Mouse (Mus musculus): ENCODE data around the gene Zbtb7b.
"Not testable (repeated sequence)": the region's sequence is repeated elsewhere in the genome, so short reads cannot be mapped to it uniquely, and the experiment has no call there.

Gene Zbtb7b

DNA sequence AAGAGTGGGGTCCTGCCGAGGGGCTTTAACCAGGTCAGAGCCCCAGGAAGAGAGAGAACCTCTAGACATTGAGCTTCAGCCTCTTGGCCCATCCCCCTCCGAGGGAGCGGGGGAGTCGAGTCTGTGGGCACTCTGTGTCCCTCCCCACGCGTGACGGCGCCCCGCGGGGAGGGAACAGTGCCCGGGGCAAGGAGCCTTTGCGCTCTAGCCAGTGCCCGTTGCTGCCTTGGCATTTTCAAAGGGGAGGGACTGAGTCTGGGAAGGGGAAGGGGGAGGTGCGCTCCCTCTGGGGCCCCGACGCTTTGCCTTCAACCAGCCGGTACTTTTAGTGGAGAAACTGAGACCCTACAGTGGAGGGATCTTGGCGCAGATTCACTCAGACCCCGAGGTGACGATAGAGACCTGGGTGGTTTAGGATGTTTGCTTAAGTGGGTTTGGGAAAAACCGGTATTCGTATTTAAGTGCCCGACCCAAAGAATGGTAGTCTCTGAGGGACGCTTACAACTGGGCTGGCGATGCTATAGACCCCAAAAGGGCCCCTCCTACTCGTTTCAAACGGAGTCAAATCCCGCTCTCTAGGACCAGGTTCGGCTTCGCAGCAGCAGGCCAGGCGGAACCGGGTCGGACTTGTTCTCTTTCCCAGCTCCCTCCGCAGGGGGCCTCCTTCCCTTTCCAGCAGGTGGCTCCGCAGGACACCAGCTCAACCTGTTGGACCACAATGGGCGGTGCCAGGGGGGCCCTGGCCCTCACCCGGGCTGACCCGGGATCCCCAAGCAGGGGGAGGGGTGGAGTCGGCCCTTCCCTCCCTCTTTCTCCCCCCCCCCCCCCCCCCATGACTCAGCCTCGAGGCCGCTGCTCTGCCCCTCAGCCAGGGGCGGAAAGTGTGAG lies at the start of gene Zbtb7b:
Gene Zbtb7b, minus strand, starts transcription at position 771 of the 888 bp plus-strand sequence.
- peak; percentile 82 to 83 for DNase-seq (ENCODE audit: low spot score in 2 of 2)

DNA sequence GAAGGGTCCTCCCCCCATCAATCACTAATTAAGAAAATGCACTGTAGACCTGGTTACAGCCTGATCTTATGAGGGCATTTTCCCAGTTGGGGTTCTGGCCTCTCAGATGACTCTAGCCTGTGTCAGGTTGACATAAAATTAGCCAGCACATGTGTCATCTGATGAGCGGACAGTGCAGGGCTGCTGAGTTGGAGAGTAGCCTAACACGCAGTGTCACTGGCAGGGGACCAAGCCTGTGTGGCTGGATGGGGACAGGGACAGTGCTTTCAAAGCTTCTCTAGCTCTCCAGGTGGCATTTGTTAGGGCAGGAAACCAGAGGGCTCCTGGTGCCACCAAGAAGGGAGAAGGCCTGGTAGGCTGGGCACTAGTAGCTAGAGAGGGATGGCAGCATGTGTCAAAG lies 46.1 kb upstream of the Zbtb7b start:
- DNase-seq (ENCODE audit: low spot score in 2 of 2), result no peak

DNA sequence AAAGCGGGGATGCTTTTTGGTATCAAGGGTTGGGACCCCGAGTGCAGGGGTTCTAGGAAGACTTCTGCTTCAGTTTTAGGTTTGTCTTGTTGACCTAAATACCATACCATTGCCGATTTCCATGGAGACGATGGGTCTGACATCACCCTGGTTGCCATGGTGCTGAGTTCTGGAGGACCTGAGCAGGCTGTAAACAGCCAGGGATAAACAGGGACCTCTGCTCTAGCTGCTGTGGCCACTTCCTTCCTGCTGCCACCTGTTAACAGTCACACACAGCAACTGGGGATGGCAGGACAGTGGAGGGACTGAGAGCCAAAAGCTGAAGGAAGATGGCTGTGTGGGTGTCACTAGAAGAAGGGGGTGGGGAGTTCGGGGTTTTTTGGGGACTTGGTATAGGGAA lies 42.7 kb upstream of the Zbtb7b start:
- no peak for DNase-seq (ENCODE audit: low spot score in 2 of 2)

GRCm38 (mm10) chr3:89436176-89437113 lies 41.9 kb upstream of the Zbtb7b start, which contains the start of gene Pbxip1:
TSS of gene Pbxip1 (plus strand) at chr3:89436706.
- peak; percentile 50 to 66 for DNase-seq (ENCODE audit: low spot score in 2 of 2)

- DNase-seq (ENCODE audit: low spot score in 2 of 2), result no peak
These were observed 40.5 kb upstream of the Zbtb7b start for GRCm38 (mm10) chr3:89435041-89435440.

DNA sequence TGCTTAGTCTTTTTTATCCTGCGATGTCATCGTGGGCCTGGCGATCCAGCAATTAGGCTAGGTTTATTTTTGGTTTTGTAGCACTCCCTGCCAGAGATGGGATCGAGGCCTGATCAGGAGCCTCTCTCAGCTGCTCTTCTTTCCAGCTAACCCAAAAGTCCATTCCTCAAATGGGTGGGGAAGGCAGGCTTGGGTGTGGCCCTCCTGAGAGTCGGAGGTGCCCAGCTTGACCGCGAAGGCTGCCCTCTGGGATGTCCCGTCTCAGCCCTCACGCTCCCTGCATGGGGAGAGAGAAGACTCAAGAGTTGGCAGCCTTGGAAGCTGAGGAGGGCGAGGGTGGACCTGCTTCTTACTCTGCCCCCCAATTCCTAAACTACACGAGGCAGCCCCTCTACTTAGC lies 40.0 kb upstream of the Zbtb7b start:
- no peak for DNase-seq (ENCODE audit: low spot score in 2 of 2)

- no peak for DNase-seq (ENCODE audit: low spot score in 2 of 2)
These were observed 38.0 kb upstream of the Zbtb7b start for GRCm38 (mm10) chr3:89432606-89433005.

- DNase-seq (ENCODE audit: low spot score in 2 of 2), result peak; percentile 96 to 97
These were observed 35.9 kb upstream of the Zbtb7b start, which contains the start of gene Pygo2 for GRCm38 (mm10) chr3:89430171-89431159. TSS of gene Pygo2 (plus strand) at chr3:89430214.

- not testable (repeated sequence) for DNase-seq (ENCODE audit: low spot score in 2 of 2)
These were observed 34.4 kb upstream of the Zbtb7b start for GRCm38 (mm10) chr3:89429021-89429420.

- no peak for DNase-seq (ENCODE audit: low spot score in 2 of 2)
These were observed 31.3 kb upstream of the Zbtb7b start for GRCm38 (mm10) chr3:89425876-89426275.

DNA sequence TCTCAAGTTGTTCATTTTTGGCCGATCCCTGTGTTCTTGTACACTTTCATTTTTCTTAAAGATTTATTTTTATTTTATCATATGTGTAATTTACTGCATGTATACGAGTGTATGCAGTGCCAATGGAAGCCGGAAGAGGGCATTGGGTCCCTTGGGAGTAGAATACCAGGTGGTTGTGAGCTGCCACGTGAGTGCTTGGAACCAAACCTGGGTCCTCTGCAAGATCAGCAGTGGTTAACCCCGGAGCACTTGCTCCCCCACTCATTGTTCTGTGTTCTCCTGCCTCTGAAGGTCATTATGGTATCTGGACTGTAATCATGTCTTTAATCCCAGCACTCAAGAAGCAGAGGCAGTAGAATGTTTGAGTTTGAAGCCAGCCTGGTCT lies 30.6 kb upstream of the Zbtb7b start:
- no peak for DNase-seq (ENCODE audit: low spot score in 2 of 2)

DNA sequence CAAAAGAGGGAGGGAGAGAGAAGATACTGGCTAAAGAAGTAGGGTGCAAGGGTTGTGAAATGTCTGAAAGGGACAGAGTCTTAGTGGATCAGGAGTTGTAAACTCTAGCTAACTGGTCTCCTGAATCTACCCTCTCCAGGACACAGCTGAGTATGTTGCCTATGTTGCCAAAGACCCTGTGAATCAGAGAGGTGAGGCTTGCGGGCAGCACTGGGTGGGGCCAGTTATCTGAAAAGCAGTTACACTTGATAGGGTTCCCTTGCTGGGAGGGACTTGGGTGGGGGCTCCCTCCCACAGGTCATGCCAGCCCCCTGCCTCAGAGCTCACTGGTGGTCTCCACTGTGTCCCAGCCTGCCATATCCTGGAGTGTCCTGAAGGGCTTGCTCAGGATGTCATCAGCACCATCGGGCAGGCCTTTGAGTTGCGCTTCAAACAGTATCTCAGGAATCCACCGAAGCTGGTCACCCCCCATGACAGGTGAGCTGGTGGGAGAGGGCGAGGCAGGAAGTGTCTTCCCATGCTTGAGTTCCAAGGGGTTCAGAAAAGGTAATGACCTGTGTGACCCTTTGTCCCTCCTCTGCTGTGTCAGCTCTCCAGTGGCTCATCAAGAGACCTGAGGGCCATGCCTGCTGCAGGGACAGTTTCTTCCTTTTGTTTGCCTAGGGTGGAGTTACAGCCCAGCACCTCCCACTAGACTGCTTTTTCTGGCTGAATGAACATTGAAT lies 30.0 kb upstream of the Zbtb7b start:
- DNase-seq (ENCODE audit: low spot score in 2 of 2), result no peak

GRCm38 (mm10) chr3:89422556-89423205 lies 28.1 kb upstream of the Zbtb7b start:
- DNase-seq (ENCODE audit: low spot score in 2 of 2), result no peak

DNA sequence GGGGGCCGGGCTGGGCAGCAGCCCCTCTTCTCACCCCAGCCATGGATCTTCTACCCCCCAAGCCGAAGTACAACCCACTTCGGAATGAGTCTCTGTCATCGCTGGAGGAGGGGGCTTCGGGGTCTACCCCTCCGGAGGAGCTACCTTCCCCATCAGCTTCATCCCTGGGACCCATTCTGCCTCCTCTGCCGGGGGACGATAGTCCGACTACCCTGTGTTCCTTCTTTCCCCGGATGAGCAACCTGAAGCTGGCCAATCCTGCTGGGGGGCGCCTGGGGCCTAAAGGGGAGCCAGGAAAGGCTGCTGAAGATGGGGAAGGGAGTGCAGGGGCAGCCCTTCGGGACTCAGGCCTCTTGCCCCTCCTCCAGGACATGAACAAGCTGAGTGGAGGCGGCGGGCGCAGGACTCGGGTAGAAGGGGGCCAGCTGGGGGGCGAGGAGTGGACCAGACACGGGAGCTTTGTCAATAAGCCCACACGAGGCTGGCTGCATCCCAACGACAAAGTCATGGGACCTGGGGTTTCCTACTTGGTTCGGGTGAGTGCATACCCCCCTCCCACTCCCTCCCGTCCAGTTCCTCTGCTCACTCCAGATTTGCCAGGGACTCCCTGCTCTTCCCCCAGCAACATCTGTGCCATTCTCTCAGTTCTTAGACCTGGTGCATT lies 27.4 kb upstream of the Zbtb7b start:
- DNase-seq (ENCODE audit: low spot score in 2 of 2), result peak in 1 of 2 experiments; percentile 33

- DNase-seq (ENCODE audit: low spot score in 2 of 2), result peak; percentile 84 to 87
These were observed 26.6 kb upstream of the Zbtb7b start for GRCm38 (mm10) chr3:89421002-89421774.

- no peak for DNase-seq (ENCODE audit: low spot score in 2 of 2)
These were observed 25.8 kb upstream of the Zbtb7b start for GRCm38 (mm10) chr3:89420421-89420820.

DNA sequence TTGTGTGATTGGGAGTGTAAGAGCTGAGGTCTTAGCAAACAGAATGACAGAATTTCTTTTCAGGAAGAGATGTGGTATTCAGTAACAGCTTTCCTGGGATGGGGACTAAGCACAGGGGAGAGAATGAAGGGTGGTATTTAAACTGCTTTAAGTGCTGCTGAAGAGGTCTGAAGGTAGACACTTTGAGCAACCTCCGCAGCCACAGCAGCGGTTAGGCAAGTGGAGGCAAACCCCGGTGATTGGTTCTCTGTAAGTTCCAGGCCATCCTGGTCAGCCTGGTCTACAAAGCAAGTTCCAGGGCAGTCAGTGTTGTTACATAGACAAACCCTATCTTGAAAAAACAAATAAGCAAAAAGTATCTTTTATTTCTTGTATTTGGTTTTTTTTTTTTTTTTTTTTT lies 25.4 kb upstream of the Zbtb7b start:
- no peak for DNase-seq (ENCODE audit: low spot score in 2 of 2)

GRCm38 (mm10) chr3:89419571-89419970 lies 25.0 kb upstream of the Zbtb7b start:
- peak in 1 of 2 experiments; percentile 51 for DNase-seq (ENCODE audit: low spot score in 2 of 2)
